ENCODE assay signal across 12 mouse cellular contexts in genomic region chr2:26535517-26536045, GRCm38 (mm10). TPM values are rescaled to one million over a fixed set of nuclear protein-coding genes. Genes with fewer than 3 reads are reported as not detected.
DNase-seq lines count a peak whose midpoint lies in the region; ATAC-seq lines count a peak whose summit lies in the region.
"Had no signal": no experiment of that assay in that cellular context is flagged by ENCODE, and none has a peak within 500 bp of the region (broad histone marks: within the 10 kb centered on the region; RNA-seq: fewer than 3 reads in every experiment).

No protein-coding gene starts in this region.

- no peak for DNase-seq in heart, postnatal 14 days
- peak; percentile 73 to 76 for DNase-seq in right cerebral cortex, postnatal 10 days (ENCODE audit: low spot score in 2 of 2)
- DNase-seq: adrenal gland, adult 8-10 months; heart, postnatal 36 days had no signal

- no peak for ATAC-seq in heart, embryonic 13.5 days (ENCODE audit: extremely low read depth, insufficient number of reproducible peaks, low FRiP score, low TSS enrichment)
- peak; percentile 81 for ATAC-seq in forebrain, embryonic 16.5 days
- no peak for ATAC-seq in limb, embryonic 15.5 days (ENCODE audit: insufficient number of reproducible peaks, low FRiP score, low TSS enrichment, low read depth)
- no peak for ATAC-seq in erythroid progenitor cell, adult 5-6 weeks (replicated peaks; ENCODE audit: low FRiP score, poor library complexity, severe bottlenecking)
- no peak for ATAC-seq in granulocyte monocyte progenitor cell, adult 5-6 weeks (replicated peaks; ENCODE audit: poor library complexity, severe bottlenecking)
- ATAC-seq in megakaryocyte progenitor cell, adult 5-6 weeks (replicated peaks; ENCODE audit: poor library complexity) = no peak

- no peak overlapping the region for H3K9ac ChIP-seq in heart, embryonic 13.5 days
- H3K9ac ChIP-seq in forebrain, embryonic 16.5 days (replicated peaks; ENCODE audit: low read depth, low read length) = no peak overlapping the region
- H3K9ac ChIP-seq in limb, embryonic 15.5 days = no peak overlapping the region

- H3K27me3 ChIP-seq in heart, embryonic 13.5 days (replicated peaks) = no peaks in the 10 kb centered on the region; the same call in 1 of the 2 replicates
- no peaks in the 10 kb centered on the region for H3K27me3 ChIP-seq in forebrain, embryonic 16.5 days (replicated peaks; ENCODE audit: control insufficient read depth, insufficient read depth, low read length)
- no peaks in the 10 kb centered on the region for H3K27me3 ChIP-seq in limb, embryonic 15.5 days

- intact Hi-C loops in heart, postnatal 14 days (cut with DNase I) = no loop called here

- WGBS in heart, embryonic 13.5 days = 70% methylated on average over 4 of the region's 4 CpGs
- WGBS in forebrain, embryonic 16.5 days = 5% methylated on average over 4 of the region's 4 CpGs
- WGBS in limb, embryonic 15.5 days = 65% methylated on average over 4 of the region's 4 CpGs

- H3K27ac ChIP-seq in heart, embryonic 13.5 days (replicated peaks) = 0 out of 2 replicates have a peak overlapping the region, but pooled peaks have one; percentile 15
- peak overlapping the region; percentile 65 for H3K27ac ChIP-seq in forebrain, embryonic 16.5 days (ENCODE audit: low read length)
- H3K27ac ChIP-seq in limb, embryonic 15.5 days = peak overlapping the region; percentile 33; the same call in 1 of the 2 replicates

- H3K36me3 ChIP-seq in heart, embryonic 13.5 days = no peaks in the 10 kb centered on the region
- H3K36me3 ChIP-seq in forebrain, embryonic 16.5 days (ENCODE audit: control insufficient read depth, insufficient read depth) = no peaks in the 10 kb centered on the region
- H3K36me3 ChIP-seq in limb, embryonic 15.5 days = no peaks in the 10 kb centered on the region

- no peak overlapping the region for H3K4me3 ChIP-seq in heart, embryonic 13.5 days
- no peak overlapping the region for H3K4me3 ChIP-seq in forebrain, embryonic 16.5 days (replicated peaks; ENCODE audit: low read length)
- H3K4me3 ChIP-seq in limb, embryonic 15.5 days = no peak overlapping the region

- no peak overlapping the region for H3K4me2 ChIP-seq in heart, embryonic 13.5 days
- no peak overlapping the region for H3K4me2 ChIP-seq in forebrain, embryonic 16.5 days (ENCODE audit: low read length)
- no peak overlapping the region for H3K4me2 ChIP-seq in limb, embryonic 15.5 days

- H3K4me1 ChIP-seq in heart, embryonic 13.5 days = peaks cover 30% of the 10 kb centered on the region
- peaks cover 23% of the 10 kb centered on the region for H3K4me1 ChIP-seq in forebrain, embryonic 16.5 days (replicated peaks; ENCODE audit: control insufficient read depth, insufficient read depth, low read length)
- H3K4me1 ChIP-seq in limb, embryonic 15.5 days = peaks cover 11% of the 10 kb centered on the region

- no peaks in the 10 kb centered on the region for H3K9me3 ChIP-seq in heart, embryonic 13.5 days
- H3K9me3 ChIP-seq in forebrain, embryonic 16.5 days (ENCODE audit: control insufficient read depth, low read length) = no peaks in the 10 kb centered on the region
- no peaks in the 10 kb centered on the region for H3K9me3 ChIP-seq in limb, embryonic 15.5 days

RNA-seq across cellular contexts. Expression of gene Notch1, which starts 19.1 kb away (rescaled TPM):
- 11.4 and 12.1 TPM in 2 replicates for polyA plus RNA-seq in heart, embryonic 13.5 days (2015; fragmentation: Nextera tagmentation; extraction: Ambion mirVana)
- 10 to 100 TPM; 43.8 to 49.4 TPM for total RNA-seq in heart, postnatal 14 days (2021)
- 20.2 and 23.6 TPM in 2 replicates for polyA plus RNA-seq in forebrain, embryonic 16.5 days (2015; fragmentation: Nextera tagmentation; extraction: Ambion mirVana)
- polyA plus RNA-seq in limb, embryonic 15.5 days (2015; fragmentation: Nextera tagmentation; extraction: Ambion mirVana) = 23.1 and 24.3 TPM in 2 replicates
- total RNA-seq in erythroid progenitor cell, adult 5-6 weeks (2015; ENCODE audit: low replicate concordance) = 5.4 and 9.0 TPM in 2 replicates
- 1.5 and 6.0 TPM in 2 replicates for total RNA-seq in erythroid progenitor cell, adult 5-6 weeks (2017; ENCODE audit: low replicate concordance)
- total RNA-seq in granulocyte monocyte progenitor cell, adult 5-6 weeks (2014; fragmentation: Nextera tagmentation) = 19.2 and 22.6 TPM in 2 replicates
- 8.1 and 8.5 TPM in 2 replicates for total RNA-seq in granulocyte monocyte progenitor cell, adult 5-6 weeks (2017)
- 15.5 and 19.0 TPM in 2 replicates for total RNA-seq in megakaryocyte progenitor cell, adult 5-6 weeks (2015)
- total RNA-seq in megakaryocyte progenitor cell, adult 5-6 weeks (2017) = 8.8 and 9.3 TPM in 2 replicates

RNA-seq across cellular contexts. Expression of gene Egfl7, which starts 44.2 kb away (rescaled TPM):
- polyA plus RNA-seq in heart, embryonic 13.5 days (2015; fragmentation: Nextera tagmentation; extraction: Ambion mirVana) = 170 and 185 TPM in 2 replicates
- 100 to 1,000 TPM; 224 to 237 TPM for total RNA-seq in heart, postnatal 14 days (2021)
- 59.5 and 61.7 TPM in 2 replicates for polyA plus RNA-seq in forebrain, embryonic 16.5 days (2015; fragmentation: Nextera tagmentation; extraction: Ambion mirVana)
- polyA plus RNA-seq in limb, embryonic 15.5 days (2015; fragmentation: Nextera tagmentation; extraction: Ambion mirVana) = 107 and 122 TPM in 2 replicates
- total RNA-seq in erythroid progenitor cell, adult 5-6 weeks (2015; ENCODE audit: low replicate concordance) = 3.8 and 7.2 TPM in 2 replicates
- 0.77 and 7.2 TPM in 2 replicates for total RNA-seq in erythroid progenitor cell, adult 5-6 weeks (2017; ENCODE audit: low replicate concordance)
- 22.7 and 32.6 TPM in 2 replicates for total RNA-seq in granulocyte monocyte progenitor cell, adult 5-6 weeks (2014; fragmentation: Nextera tagmentation)
- 9.6 and 20.4 TPM in 2 replicates for total RNA-seq in granulocyte monocyte progenitor cell, adult 5-6 weeks (2017)
- 29.9 and 58.3 TPM in 2 replicates for total RNA-seq in megakaryocyte progenitor cell, adult 5-6 weeks (2015)
- 24.6 and 24.9 TPM in 2 replicates for total RNA-seq in megakaryocyte progenitor cell, adult 5-6 weeks (2017)

RNA-seq across cellular contexts. Expression of gene Gm20532, which starts 50.9 kb away (rescaled TPM):
- not detected in 2 replicates for polyA plus RNA-seq in heart, embryonic 13.5 days (2015; fragmentation: Nextera tagmentation; extraction: Ambion mirVana)
- total RNA-seq in heart, postnatal 14 days (2021) = not detected
- not detected in 2 replicates for polyA plus RNA-seq in forebrain, embryonic 16.5 days (2015; fragmentation: Nextera tagmentation; extraction: Ambion mirVana)
- polyA plus RNA-seq in limb, embryonic 15.5 days (2015; fragmentation: Nextera tagmentation; extraction: Ambion mirVana) = 0.24 TPM in 1 of 2 replicates, not detected in the other
- total RNA-seq in erythroid progenitor cell, adult 5-6 weeks (2015; ENCODE audit: low replicate concordance) = not detected in 2 replicates
- 1.9 TPM in 1 of 2 replicates, not detected in the other for total RNA-seq in erythroid progenitor cell, adult 5-6 weeks (2017; ENCODE audit: low replicate concordance)
- not detected in 2 replicates for total RNA-seq in granulocyte monocyte progenitor cell, adult 5-6 weeks (2014; fragmentation: Nextera tagmentation)
- total RNA-seq in granulocyte monocyte progenitor cell, adult 5-6 weeks (2017) = not detected in 2 replicates
- total RNA-seq in megakaryocyte progenitor cell, adult 5-6 weeks (2015) = not detected in 2 replicates
- not detected in 2 replicates for total RNA-seq in megakaryocyte progenitor cell, adult 5-6 weeks (2017)
- total RNA-seq: adrenal gland, adult 8-10 months; CH12.LX; heart, postnatal 36 days; left cerebral cortex, postnatal 14 days had no signal

Comparison
In these comparisons a context has a peak if more than half of its experiments do, and no peak if none do; other contexts are left out.
1. H3K27ac ChIP-seq: peak in every context shown above with its lines; median percentile 65 in forebrain, embryonic 16.5 days; 33 in limb, embryonic 15.5 days; 15 in heart, embryonic 13.5 days.
2. DNase-seq: peak in right cerebral cortex, postnatal 10 days (2 of 2); none in heart, postnatal 14 days (0 of 2).